Mouse (Mus musculus): Measurements from ENCODE around the gene Ttf2. TPM values are rescaled to one million over a fixed set of nuclear protein-coding genes. Genes with fewer than 3 reads are reported as not detected.

Ttf2 gene
- total and polyA plus RNA-seq, 3 experiments = 1.6 to 2.0 (median 1.8) TPM

DNA sequence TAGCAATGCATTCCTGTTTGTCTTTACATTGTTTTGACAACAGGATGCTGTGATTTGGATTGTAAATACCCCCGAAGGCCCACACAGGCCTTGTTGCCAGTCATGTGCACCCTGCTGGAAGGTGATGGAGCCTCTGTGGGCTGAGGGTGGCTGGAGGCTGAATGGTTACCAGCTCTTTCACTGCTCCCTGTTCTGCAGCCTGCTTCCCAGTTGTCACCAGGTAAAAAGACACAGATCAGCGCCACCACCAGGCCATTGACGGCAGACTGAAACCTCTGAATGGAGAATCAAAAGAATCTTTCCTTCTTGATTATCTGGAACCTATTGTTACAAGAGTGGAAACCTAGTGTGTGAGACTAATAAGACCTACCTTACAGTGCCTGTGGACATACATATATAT, 62.5 kb downstream of the Ttf2 start:
- WGBS = 39% methylated on average over 3 of the region's 3 CpGs
- Histone ChIP-seq H3K27ac (no peak overlapping the region), H3K4me3 (no peak overlapping the region), H3K27me3 (ENCODE audit: control insufficient read depth, insufficient read depth, low read length) (no peaks in the 10 kb centered on the region), H3K36me3 (ENCODE audit: control insufficient read depth, insufficient read depth, low read length) (no peaks in the 10 kb centered on the region), H3K79me2 (replicated peaks; ENCODE audit: control insufficient read depth, insufficient read depth, low read length) (no peaks in the 10 kb centered on the region), H3K9ac (ENCODE audit: low read depth, low read length) (no peak overlapping the region), H3K4me1 (ENCODE audit: control insufficient read depth, insufficient read depth, low read length) (no peaks in the 10 kb centered on the region)
- intact Hi-C loops (cut with DNase I) = no loop called here
- no peak for TF ChIP-seq EP300 (IDR thresholded peaks at IDR 0.05; ENCODE audit: insufficient read depth, low read depth, low read length)
- no peak for TF ChIP-seq POLR2A (IDR thresholded peaks at IDR 0.05; ENCODE audit: insufficient read depth, low read depth, low read length)
- peak; percentile 57 for TF ChIP-seq CTCF (IDR thresholded peaks at IDR 0.05)
- no peak for DNase-seq

DNA sequence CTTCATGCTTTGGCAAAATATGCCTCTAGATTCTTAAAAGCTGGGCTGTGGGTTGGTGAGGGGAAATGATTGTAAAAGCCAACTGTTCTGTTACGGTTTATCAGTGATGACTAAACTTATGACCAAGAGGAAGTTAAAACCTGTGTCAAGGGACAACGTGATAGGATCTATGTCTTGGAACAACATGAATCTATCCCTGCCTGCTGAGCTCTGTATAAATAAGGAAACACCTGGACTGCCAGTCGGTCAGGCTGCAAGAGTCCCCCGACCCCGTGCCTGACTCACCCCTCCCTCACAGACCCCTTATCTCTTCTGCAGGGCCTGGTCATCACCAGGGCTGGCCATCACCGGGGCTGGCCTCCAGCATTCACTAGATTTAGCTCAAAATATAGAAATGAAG, 63.3 kb downstream of the Ttf2 start:
- H3K27me3 ChIP-seq (ENCODE audit: control insufficient read depth, insufficient read depth, low read length) = no peaks in the 10 kb centered on the region
- H3K36me3 ChIP-seq (ENCODE audit: control insufficient read depth, insufficient read depth, low read length) = no peaks in the 10 kb centered on the region
- H3K9ac ChIP-seq (ENCODE audit: low read depth, low read length) = no peak overlapping the region
- WGBS = 16% methylated on average over 6 of the region's 6 CpGs
- intact Hi-C loops (cut with DNase I) = no loop called here
- H3K79me2 ChIP-seq (replicated peaks; ENCODE audit: control insufficient read depth, insufficient read depth, low read length) = no peaks in the 10 kb centered on the region
- H3K4me3 ChIP-seq = no peak overlapping the region
- TF ChIP-seq EP300 (IDR thresholded peaks at IDR 0.05; ENCODE audit: insufficient read depth, low read depth, low read length) (no peak), CTCF (IDR thresholded peaks at IDR 0.05) (no peak), POLR2A (IDR thresholded peaks at IDR 0.05; ENCODE audit: insufficient read depth, low read depth, low read length) (no peak)
- H3K4me1 ChIP-seq (ENCODE audit: control insufficient read depth, insufficient read depth, low read length) = no peaks in the 10 kb centered on the region
- no peak for DNase-seq
- no peak overlapping the region for H3K27ac ChIP-seq

DNA sequence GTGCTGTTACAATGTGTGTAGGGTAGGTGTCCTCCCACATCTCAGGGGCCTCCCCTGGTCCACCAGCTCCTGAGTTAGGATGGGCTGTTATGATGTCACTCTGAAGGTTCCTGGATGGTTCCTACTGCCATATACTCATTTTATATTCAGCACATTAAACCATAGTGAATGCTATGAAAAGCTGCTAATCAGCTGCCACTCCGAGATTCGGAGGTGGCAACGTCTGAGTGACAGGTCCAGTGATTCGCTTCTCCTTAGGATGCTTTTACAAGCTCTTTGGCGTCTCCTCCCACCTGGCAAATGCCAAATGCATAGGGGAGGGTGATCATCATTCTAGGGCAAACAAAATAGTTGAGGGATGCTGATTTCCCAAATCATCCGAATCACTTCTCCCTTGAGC, 74.0 kb downstream of the Ttf2 start:
- no peaks in the 10 kb centered on the region for H3K36me3 ChIP-seq (ENCODE audit: control insufficient read depth, insufficient read depth, low read length)
- no peak for DNase-seq
- 79% methylated on average over 6 of the region's 6 CpGs for WGBS
- no peak overlapping the region for H3K4me3 ChIP-seq
- intact Hi-C loops (cut with DNase I) = no loop called here
- no peaks in the 10 kb centered on the region for H3K79me2 ChIP-seq (replicated peaks; ENCODE audit: control insufficient read depth, insufficient read depth, low read length)
- no peak overlapping the region for H3K9ac ChIP-seq (ENCODE audit: low read depth, low read length)
- TF ChIP-seq EP300 (IDR thresholded peaks at IDR 0.05; ENCODE audit: insufficient read depth, low read depth, low read length) (no peak), CTCF (IDR thresholded peaks at IDR 0.05) (no peak), POLR2A (IDR thresholded peaks at IDR 0.05; ENCODE audit: insufficient read depth, low read depth, low read length) (no peak)
- H3K4me1 ChIP-seq (ENCODE audit: control insufficient read depth, insufficient read depth, low read length) = no peaks in the 10 kb centered on the region
- H3K27ac ChIP-seq = no peak overlapping the region
- no peaks in the 10 kb centered on the region for H3K27me3 ChIP-seq (ENCODE audit: control insufficient read depth, insufficient read depth, low read length)

DNA sequence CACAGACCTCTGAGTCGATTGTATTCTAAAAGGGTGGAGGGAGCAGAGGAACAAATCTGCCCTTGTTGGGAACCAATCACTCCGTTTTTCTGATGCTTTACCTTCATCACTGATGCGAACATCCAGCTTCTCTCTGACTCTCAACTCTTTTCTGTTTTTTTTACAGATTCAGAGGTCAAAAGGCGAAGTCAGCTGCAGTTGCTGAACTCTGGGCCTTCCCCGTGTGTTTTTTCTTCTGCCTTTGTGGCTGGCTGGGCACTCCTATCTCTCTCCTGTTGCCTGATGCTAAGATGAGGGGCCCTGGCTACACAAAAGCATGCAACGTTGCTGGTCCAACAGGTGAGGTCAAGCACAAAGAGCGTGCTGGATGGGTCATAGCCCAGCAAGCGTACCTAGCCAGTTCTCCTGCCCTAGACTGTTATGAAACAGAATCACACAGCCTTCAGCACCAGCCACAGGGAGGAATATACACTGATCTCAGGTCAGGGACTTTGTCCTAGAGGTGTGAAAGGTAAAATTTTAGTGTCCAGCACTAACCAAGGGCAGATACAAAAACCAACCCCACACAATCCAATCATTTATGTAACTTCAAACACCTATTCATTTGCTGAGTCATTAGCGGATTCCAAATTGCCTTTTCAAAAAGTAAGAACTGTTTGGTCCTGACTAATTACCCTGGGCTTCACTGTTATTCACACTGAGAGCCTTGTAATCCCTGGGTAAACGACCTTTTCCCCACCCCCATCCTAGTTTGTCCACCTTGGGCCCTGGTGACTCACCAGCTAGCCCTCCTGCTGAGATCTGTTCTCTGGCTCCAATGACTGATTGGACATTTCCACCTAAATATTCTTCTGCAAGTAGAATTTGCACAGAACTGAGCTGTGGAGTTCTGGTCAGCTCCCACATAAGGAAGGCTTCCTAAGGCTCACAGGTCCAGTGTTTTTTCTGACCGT, 76.8 kb downstream of the Ttf2 start:
- Histone ChIP-seq H3K36me3 (ENCODE audit: control insufficient read depth, insufficient read depth, low read length) (no peaks in the 10 kb centered on the region), H3K9ac (ENCODE audit: low read depth, low read length) (no peak overlapping the region), H3K79me2 (replicated peaks; ENCODE audit: control insufficient read depth, insufficient read depth, low read length) (no peaks in the 10 kb centered on the region), H3K27me3 (ENCODE audit: control insufficient read depth, insufficient read depth, low read length) (no peaks in the 10 kb centered on the region), H3K4me1 (ENCODE audit: control insufficient read depth, insufficient read depth, low read length) (no peaks in the 10 kb centered on the region), H3K27ac (no peak overlapping the region), H3K4me3 (no peak overlapping the region)
- DNase-seq = no peak
- TF ChIP-seq EP300 (IDR thresholded peaks at IDR 0.05; ENCODE audit: insufficient read depth, low read depth, low read length) (no peak), CTCF (IDR thresholded peaks at IDR 0.05) (no peak), POLR2A (IDR thresholded peaks at IDR 0.05; ENCODE audit: insufficient read depth, low read depth, low read length) (no peak)
- intact Hi-C loops (cut with DNase I) = no loop called here
- WGBS = 70% methylated on average over 11 of the region's 11 CpGs

DNA sequence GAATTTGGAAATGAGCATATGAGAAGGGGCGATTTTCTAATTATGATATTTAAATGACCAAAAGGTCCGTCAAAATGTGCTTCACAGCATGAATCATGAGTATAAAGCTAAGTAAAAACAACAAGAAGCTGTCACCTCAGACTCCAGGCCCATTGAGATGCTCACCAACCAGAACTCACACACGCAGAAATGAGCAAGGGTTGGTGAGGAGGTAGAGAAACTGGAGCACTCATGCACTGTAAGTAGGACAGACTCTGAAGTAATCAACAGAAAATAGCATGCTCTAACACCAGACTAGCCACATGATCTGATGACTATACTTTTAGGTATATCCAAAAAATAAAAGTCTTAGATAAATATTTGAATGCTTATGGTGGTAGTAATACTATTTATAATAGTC, 79.1 kb downstream of the Ttf2 start:
- Histone ChIP-seq H3K9ac (ENCODE audit: low read depth, low read length) (no peak overlapping the region), H3K79me2 (replicated peaks; ENCODE audit: control insufficient read depth, insufficient read depth, low read length) (no peaks in the 10 kb centered on the region), H3K36me3 (ENCODE audit: control insufficient read depth, insufficient read depth, low read length) (no peaks in the 10 kb centered on the region), H3K27ac (no peak overlapping the region), H3K27me3 (ENCODE audit: control insufficient read depth, insufficient read depth, low read length) (no peaks in the 10 kb centered on the region), H3K4me1 (ENCODE audit: control insufficient read depth, insufficient read depth, low read length) (no peaks in the 10 kb centered on the region), H3K4me3 (no peak overlapping the region)
- DNase-seq = no peak
- 88% methylated on average over 3 of the region's 3 CpGs for WGBS
- TF ChIP-seq CTCF (IDR thresholded peaks at IDR 0.05) (no peak), EP300 (IDR thresholded peaks at IDR 0.05; ENCODE audit: insufficient read depth, low read depth, low read length) (no peak), POLR2A (IDR thresholded peaks at IDR 0.05; ENCODE audit: insufficient read depth, low read depth, low read length) (no peak)
- intact Hi-C loops (cut with DNase I) = no loop called here

DNA sequence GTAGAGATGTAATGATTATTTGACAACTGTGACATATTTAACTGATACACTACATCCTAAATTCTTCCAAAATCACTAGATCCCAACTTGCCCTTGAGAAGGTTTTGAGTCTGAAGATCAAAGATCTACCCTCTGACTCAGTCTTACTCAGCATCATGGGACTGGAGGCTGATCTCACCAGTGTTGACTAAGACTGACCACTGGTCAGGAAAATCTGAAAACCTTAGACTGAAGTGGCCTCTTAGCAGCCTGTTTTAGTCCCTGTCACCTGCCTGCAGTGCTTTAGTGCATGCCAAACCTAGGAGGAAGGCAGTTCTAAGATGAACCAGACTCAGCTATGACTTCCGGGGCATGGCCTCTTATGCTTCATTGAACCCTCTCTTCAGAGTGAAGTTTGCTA, 80.2 kb downstream of the Ttf2 start:
- Histone ChIP-seq H3K4me1 (ENCODE audit: control insufficient read depth, insufficient read depth, low read length) (no peaks in the 10 kb centered on the region), H3K9ac (ENCODE audit: low read depth, low read length) (no peak overlapping the region), H3K79me2 (replicated peaks; ENCODE audit: control insufficient read depth, insufficient read depth, low read length) (no peaks in the 10 kb centered on the region), H3K27me3 (ENCODE audit: control insufficient read depth, insufficient read depth, low read length) (no peaks in the 10 kb centered on the region), H3K36me3 (ENCODE audit: control insufficient read depth, insufficient read depth, low read length) (no peaks in the 10 kb centered on the region), H3K27ac (no peak overlapping the region), H3K4me3 (no peak overlapping the region)
- WGBS = 100% methylated on average over 1 of the region's 1 CpGs
- DNase-seq = no peak
- intact Hi-C loops (cut with DNase I) = no loop called here
- TF ChIP-seq EP300 (IDR thresholded peaks at IDR 0.05; ENCODE audit: insufficient read depth, low read depth, low read length) (no peak), CTCF (IDR thresholded peaks at IDR 0.05) (no peak), POLR2A (IDR thresholded peaks at IDR 0.05; ENCODE audit: insufficient read depth, low read depth, low read length) (no peak)

Other genes with a start within 250 kb of the Ttf2 start
- under 1 TPM; 0.32 to 0.44 TPM for gene Vtcn1, start 144.2 kb downstream of the Ttf2 start, total RNA-seq (2021)
- gene Vtcn1, start 144.2 kb downstream of the Ttf2 start, polyA plus RNA-seq (2012; rRNA removed) = 0.41 and 0.92 TPM in 2 replicates
- gene Trim45, start 47.5 kb downstream of the Ttf2 start, total RNA-seq (2021) = 10 to 100 TPM in 1 of 2 experiments, 1 to 10 TPM in 1; 9.6 to 10.3 TPM
- gene Trim45, start 47.5 kb downstream of the Ttf2 start, polyA plus RNA-seq (2012; rRNA removed) = 2.5 and 2.7 TPM in 2 replicates
- gene Cd101, start 59.9 kb upstream of the Ttf2 start, total RNA-seq (2021) = under 1 TPM; 0.13 to 0.23 TPM
- gene Cd101, start 59.9 kb upstream of the Ttf2 start, polyA plus RNA-seq (2012; rRNA removed) = 0.41 and 0.50 TPM in 2 replicates
- 10 to 100 TPM; 19.4 to 25.1 TPM for gene Ptgfrn, start 140.6 kb upstream of the Ttf2 start, total RNA-seq (2021)
- 18.5 and 27.2 TPM in 2 replicates for gene Ptgfrn, start 140.6 kb upstream of the Ttf2 start, polyA plus RNA-seq (2012; rRNA removed)

Data from heart, adult 2 months (tissue).